Mouse (Mus musculus) testis, adult 2 months (tissue): ENCODE measurements around the gene Tpra1.

Source experiments
- CTCF ChIP-seq: fragments of 200-500 bp; IDR thresholded peaks from 2 replicates; pipeline ENCODE4 v1.5.1; 2012; ENCODE audit warnings: low read depth, mild to moderate bottlenecking, inconsistent platforms, low read length, moderate library complexity; ENCODE audit not compliant: control insufficient read depth, insufficient read depth, insufficient replicate concordance
- POLR2A ChIP-seq: fragments of 200-500 bp; IDR thresholded peaks from 2 replicates; pipeline ENCODE4 v1.6.1; 2012; ENCODE audit warnings: low read depth, mild to moderate bottlenecking, inconsistent platforms, low read length, moderate library complexity; ENCODE audit not compliant: control insufficient read depth

DNA sequence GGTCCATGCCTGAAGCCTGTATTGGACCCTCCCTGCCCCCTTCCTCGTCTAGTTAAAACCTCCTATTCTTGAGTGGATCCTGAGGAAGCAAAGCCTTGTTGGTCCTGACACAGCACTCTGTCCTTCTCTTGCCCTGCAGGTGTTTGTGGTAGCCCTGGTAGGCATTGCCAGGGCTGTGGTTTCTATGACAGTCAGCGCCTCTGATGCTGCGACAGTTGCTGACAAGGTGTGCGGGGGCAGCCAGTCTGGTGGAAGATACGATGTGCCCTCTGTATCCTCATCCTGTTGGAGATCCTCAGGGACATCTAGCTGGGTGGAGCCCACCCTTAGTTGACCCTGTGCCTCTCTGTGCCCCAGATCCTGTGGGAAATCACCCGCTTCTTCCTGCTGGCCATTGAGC lies 7.1 kb downstream of the Tpra1 start:
- TF ChIP-seq CTCF (no peak), POLR2A (no peak)
